Mouse (Mus musculus) spleen, postnatal 0 days (tissue): ENCODE data around the gene Rrm2. TPM values are rescaled to one million over a fixed set of nuclear protein-coding genes. Genes with fewer than 3 reads are reported as not detected.

Source experiments
- polyA plus RNA-seq: library from polyadenylated mRNA; unstranded; fragments of >200 nt; fragmentation: Nextera tagmentation; extraction: Ambion mirVana; gene quantifications from 2 replicates; pipeline ENCODE4 v1.2.1, GENCODE M21; 2015

The Rrm2 gene
- polyA plus RNA-seq: 506 and 691 TPM in 2 replicates

DNA sequence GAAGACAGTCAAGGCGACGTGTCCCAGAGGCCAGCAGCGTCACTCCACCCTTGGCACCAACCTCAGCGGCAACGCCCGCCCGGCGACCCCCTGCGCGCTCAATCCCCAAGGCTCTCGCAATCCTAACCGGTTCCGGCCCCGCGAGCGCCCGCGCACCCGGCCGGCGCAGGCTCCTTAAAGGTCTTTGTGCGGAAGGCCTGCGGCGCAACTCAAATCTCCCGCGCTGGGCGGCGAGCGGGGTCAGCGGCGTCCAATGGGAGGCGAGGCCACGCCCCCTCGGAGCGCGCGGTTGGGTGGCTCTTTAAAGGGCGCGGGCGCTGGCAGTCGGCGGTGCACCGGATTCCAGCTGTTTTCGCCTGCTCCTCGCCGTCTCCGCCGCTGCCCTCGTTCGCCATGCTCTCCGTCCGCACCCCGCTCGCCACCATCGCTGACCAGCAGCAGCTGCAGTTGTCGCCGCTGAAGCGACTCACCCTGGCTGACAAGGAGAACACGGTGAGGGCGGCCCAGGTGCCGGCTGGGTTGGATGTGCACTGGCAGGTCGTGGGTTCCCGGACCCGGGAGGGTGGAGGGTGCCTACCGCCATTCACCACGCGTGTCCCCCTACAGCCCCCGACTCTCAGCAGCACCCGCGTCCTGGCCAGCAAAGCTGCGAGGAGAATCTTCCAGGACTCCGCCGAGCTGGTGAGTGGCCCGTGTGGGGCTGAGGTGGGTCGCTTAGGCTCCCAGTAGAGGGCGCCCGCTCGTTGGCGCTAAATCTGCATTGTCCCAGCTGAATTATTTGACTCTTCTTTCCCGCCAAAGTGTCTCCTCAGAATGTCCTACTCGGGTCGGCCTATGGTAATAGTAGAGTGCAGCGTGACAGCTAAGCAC is at the start of gene Rrm2:
Gene Rrm2, plus strand, starts transcription at position 288 of the 870 bp plus-strand sequence.

DNA sequence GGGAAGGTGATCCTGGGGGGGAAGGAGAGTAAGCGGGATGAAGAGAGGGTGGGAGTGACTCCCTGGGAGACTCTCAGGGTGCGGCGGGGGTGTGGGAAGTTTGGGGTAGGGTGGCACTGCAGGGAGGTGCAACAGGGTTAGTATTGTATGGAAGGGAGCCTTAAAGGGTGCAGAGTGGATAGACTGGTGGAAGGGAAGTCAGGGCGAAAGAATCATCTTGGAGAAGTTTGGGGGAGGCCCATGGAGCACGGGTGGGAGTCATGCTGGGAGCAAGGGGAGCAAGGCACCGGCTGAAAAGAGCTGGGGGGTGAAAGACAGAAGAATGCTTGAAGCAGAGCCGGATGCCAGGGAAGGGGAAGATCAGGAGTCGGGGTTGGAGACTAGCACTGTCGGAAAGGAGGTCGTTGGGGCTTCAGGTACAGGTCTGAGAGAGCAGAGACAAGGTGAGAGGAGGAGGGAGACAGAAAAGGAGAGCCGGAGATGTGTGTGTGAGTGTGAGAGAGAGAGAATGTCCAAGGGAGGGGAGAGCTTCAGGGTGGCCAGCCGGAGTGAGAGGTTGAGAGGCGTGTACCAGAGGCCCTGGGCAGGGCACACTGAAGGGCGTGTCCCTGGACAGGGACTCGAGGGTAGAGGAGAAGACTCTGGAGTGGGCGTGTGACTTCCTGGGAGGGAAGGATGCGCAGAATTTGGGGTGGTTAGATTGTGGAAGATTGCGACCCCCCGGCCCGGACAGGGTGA is 26.6 kb upstream of the Rrm2 start, which contains the start of gene Cys1:
Gene Cys1, minus strand, starts transcription at position 528 of the 738 bp plus-strand sequence.

Other genes with a start within 250 kb of the Rrm2 start
- gene Taf1b, start 209.9 kb upstream of the Rrm2 start, polyA plus RNA-seq: 14.2 and 16.9 TPM in 2 replicates
- 0.13 and 0.16 TPM in 2 replicates for gene Grhl1, start 136.0 kb upstream of the Rrm2 start, polyA plus RNA-seq
- 10.9 and 12.3 TPM in 2 replicates for gene Klf11, start 57.0 kb upstream of the Rrm2 start, polyA plus RNA-seq
- 0.38 and 0.49 TPM in 2 replicates for gene Cys1, start 26.4 kb upstream of the Rrm2 start, polyA plus RNA-seq
- gene Mboat2, start 122.6 kb downstream of the Rrm2 start, polyA plus RNA-seq: 10.9 and 13.2 TPM in 2 replicates